Mouse (Mus musculus) E14TG2a.4 (cell line): ENCODE data around the gene Cmc1.

Source experiments
- H3K27me3 ChIP-seq: 2 replicates; pipeline ENCODE4 v1.6.1; 2014; ENCODE audit warnings: low read length, control low read depth; ENCODE audit not compliant: insufficient read depth
- H3K36me3 ChIP-seq: 2 replicates; pipeline ENCODE4 v1.6.1; 2014; ENCODE audit warnings: low read length, control low read depth; ENCODE audit not compliant: insufficient read depth
- H3K4me1 ChIP-seq: replicated peaks from 2 replicates; pipeline ENCODE4 v1.6.1; 2014; ENCODE audit warnings: low read depth, low read length, control low read depth
- H3K4me3 ChIP-seq: replicated peaks from 2 replicates; pipeline ENCODE4 v1.5.1; 2014; ENCODE audit warnings: mild to moderate bottlenecking, low read length
- H3K9me3 ChIP-seq: 2 replicates; pipeline ENCODE4 v1.6.1; 2014; ENCODE audit warnings: low read length, control low read depth
- CTCF ChIP-seq: conservative IDR thresholded peaks from 2 replicates; pipeline ENCODE4 v1.5.1; 2014; ENCODE audit warnings: low read length
- NANOG ChIP-seq: IDR thresholded peaks from 2 replicates; pipeline ENCODE4 v1.6.1; 2014; ENCODE audit warnings: borderline replicate concordance, low read length, mixed read lengths
- POU5F1 ChIP-seq: IDR thresholded peaks from 2 replicates; pipeline ENCODE4 v1.6.1; 2014; ENCODE audit warnings: low read length, borderline replicate concordance

The Cmc1 gene

DNA sequence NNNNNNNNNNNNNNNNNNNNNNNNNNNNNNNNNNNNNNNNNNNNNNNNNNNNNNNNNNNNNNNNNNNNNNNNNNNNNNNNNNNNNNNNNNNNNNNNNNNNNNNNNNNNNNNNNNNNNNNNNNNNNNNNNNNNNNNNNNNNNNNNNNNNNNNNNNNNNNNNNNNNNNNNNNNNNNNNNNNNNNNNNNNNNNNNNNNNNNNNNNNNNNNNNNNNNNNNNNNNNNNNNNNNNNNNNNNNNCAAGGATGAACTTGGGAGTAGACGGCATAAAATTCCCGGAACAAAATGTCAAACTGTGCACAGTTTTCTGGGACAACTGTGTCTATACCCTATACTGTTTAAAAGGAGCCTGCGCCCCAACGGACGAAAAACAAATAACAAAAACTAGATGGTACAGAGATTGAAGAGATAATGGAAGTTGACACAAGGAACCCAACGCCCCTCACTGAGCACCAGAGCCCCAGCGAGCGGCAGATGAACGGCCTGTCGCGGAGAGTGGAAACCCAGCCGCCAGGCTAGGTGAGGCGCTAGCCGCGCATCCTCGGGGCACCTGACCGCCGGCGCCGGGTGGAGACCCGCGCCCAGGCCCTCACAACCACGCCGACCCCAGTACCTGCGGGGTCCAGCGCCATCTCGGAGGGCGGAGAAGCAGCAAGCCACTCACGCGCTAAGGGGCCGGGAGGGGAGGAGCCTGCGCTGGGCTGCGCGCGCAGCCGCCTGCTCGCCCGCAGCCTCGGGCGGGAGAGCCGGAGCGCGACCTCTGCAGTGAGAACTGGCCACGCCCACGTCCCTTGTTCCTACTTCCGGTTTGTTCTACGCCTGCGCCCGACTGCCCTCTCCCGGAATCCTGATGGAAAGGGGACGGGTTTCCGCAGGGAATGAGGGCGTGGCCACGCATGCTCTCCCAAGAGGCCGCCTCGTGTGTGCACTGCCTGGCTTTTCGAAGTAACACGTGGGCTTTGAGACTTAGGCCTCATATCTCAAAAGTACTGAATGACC lies at the start of gene Cmc1:
Gene Cmc1, minus strand, starts transcription at position 771 of the 996 bp plus-strand sequence.
- peaks cover 26% of the 10 kb centered on the region for H3K9me3 ChIP-seq

DNA sequence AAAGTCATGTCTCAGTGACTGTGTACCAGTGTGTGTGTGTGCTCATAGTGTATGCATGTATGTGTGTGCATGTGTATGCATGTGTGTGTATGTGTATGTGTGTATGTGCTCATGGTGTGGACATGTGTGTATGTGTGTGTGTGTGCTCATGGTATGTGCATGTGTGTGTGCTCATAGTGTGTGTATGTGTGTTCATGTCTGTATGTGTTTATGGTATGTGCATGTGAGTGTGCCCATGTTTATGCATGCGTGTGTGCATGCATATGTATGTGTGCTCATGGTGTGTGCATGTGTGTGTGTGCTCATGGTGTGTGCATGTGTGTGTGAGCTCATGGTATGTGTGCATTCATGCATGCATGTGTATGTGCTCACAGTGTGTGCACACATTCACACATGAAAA lies 48.6 kb upstream of the Cmc1 start:
- H3K27me3 ChIP-seq, result no peaks in the 10 kb centered on the region
- H3K4me1 ChIP-seq, result no peaks in the 10 kb centered on the region
- H3K4me3 ChIP-seq, result no peak overlapping the region
- H3K36me3 ChIP-seq, result no peaks in the 10 kb centered on the region
- TF ChIP-seq NANOG (no peak), CTCF (no peak), POU5F1 (no peak)
- H3K9me3 ChIP-seq, result peaks cover 19% of the 10 kb centered on the region

More for the DNA sequence above, at the start of gene Cmc1:
- Histone ChIP-seq H3K4me1 (peaks cover 14% of the 10 kb centered on the region), H3K4me3 (peak within 1 kb of the TSS; percentile 89), H3K27me3 (peaks cover 12% of the 10 kb centered on the region), H3K36me3 (peaks cover 7% of the 10 kb centered on the region; the same call in 1 of the 2 replicates)
- no peak for TF ChIP-seq POU5F1
- TF ChIP-seq NANOG, result no peak
- TF ChIP-seq CTCF, result no peak

DNA sequence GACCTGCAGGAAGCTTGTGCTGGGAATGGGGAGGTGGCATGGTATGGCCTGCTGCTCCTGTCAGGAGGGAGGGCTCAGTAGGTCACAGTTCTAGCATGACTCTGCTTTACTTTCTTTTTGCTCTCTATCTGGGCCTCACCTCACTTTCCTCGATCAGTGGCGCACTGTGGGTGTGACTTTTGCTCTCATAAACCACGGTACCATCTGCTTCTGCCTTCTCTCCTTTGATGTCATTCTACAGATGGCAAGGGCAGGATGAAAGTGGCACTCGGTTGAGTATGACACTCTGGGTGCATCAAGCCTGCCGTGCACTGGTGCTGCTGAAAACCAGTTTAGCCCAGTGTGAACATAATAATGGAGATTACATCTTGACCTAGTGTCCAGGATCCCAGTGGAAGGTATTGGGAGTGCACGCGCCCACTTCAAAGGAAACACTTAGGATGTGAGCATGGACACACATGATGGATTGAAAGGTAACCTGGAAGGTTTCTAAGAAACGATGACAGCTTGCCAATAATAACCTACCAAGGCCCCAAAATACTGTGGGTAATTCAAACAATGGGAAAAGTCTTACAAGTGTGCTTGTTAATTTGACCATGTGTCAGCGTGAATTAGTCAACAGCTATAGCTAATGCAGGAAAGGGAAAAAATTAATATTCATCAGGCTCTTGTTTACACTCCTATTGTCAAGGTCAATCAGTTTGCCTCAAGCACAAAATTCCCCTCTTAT lies 46.8 kb upstream of the Cmc1 start:
- no peaks in the 10 kb centered on the region; the same call in 1 of the 2 replicates for H3K27me3 ChIP-seq
- H3K4me3 ChIP-seq, result no peak overlapping the region
- H3K9me3 ChIP-seq, result peaks cover 18% of the 10 kb centered on the region
- no peaks in the 10 kb centered on the region for H3K4me1 ChIP-seq
- no peaks in the 10 kb centered on the region for H3K36me3 ChIP-seq
- no peak for TF ChIP-seq NANOG
- no peak for TF ChIP-seq POU5F1
- no peak for TF ChIP-seq CTCF

DNA sequence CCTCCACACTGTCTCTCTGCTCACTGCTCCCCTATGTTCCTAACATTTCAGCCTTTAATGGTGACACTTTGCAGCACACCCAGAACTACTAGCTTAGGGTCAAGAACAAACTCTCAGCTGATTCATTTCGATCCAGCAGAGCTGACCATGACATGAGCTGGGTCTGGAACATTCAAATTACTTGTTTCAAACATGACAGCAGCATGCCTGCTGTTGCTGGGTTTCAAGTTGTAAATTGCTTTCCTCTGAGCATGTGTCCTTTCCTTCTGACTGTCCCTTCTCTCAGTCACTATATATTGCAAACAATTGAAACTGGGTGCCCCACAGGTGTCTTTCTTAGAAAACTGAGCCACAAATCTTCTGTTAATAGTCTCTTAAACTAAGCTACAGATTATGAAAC lies 43.3 kb upstream of the Cmc1 start:
- Histone ChIP-seq H3K9me3 (peaks cover 9% of the 10 kb centered on the region), H3K4me1 (no peaks in the 10 kb centered on the region), H3K36me3 (no peaks in the 10 kb centered on the region), H3K27me3 (peaks cover 3% of the 10 kb centered on the region), H3K4me3 (no peak overlapping the region)
- TF ChIP-seq NANOG (no peak), POU5F1 (no peak), CTCF (no peak)

DNA sequence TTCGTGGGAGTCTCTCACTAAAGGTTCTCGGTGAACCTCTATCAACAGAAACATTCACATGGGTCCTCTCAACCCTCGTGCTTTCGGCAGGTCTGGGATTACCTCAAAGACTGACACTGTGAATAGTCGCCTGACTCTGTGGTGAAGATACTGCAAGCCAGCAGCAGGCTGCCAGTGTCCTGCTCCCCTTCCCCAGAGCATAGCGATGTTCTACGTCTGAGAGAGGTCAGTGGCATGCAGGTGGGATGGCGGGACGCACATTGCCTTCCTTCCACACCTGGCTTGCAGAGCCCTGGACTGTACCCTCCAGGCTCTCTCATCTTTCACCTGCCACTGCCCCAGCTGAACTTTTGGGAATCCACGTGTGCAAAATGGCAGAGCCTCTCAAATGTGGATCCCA lies 41.3 kb upstream of the Cmc1 start:
- Histone ChIP-seq H3K9me3 (peaks cover 9% of the 10 kb centered on the region), H3K4me3 (no peak overlapping the region), H3K27me3 (peaks cover 3% of the 10 kb centered on the region), H3K4me1 (no peaks in the 10 kb centered on the region), H3K36me3 (no peaks in the 10 kb centered on the region)
- TF ChIP-seq CTCF, result no peak
- no peak for TF ChIP-seq POU5F1
- no peak for TF ChIP-seq NANOG

DNA sequence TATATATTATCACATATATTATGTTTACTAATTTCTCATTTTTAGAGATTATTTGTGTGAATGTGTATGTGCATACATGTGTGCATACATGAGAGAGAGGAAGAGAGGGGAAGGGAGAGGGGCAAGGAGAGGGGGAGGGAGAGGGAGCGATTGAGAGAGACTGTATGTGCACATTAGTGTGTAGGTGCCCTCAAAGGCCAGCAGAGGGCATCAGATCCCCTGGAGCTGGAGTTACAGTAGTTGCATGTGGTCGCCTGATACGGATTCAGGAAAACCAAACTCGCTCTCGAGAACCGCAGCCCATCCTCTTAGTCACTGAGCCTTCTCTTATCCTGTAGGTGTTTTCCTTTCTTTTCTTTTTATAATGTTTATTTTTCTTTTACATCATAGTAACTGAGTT lies 38.4 kb upstream of the Cmc1 start:
- TF ChIP-seq CTCF (peak; percentile 31), NANOG (no peak), POU5F1 (no peak)
- no peaks in the 10 kb centered on the region for H3K36me3 ChIP-seq
- no peak overlapping the region for H3K4me3 ChIP-seq
- H3K4me1 ChIP-seq, result no peaks in the 10 kb centered on the region
- peaks cover 3% of the 10 kb centered on the region for H3K27me3 ChIP-seq
- H3K9me3 ChIP-seq, result no peaks in the 10 kb centered on the region

DNA sequence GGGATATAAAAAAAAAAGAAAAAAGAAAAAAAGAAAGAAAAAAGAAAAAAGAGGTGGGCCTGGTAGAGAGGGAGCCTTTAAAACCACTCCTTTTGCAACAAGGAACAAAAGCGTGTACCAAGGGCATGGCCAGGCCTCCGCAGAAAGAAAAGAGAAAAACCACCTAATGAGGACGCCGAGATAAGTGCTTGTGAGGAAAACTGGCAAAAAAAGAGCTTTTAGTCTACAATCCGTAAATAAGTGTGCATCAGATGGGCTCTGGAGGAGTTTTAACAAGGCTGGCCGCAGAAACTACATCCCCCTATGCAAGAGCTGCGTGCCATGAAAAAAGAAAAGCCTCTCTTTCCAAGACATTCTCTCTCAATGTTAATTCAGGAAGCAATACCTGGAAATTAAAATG lies 37.4 kb upstream of the Cmc1 start:
- H3K9me3 ChIP-seq, result no peaks in the 10 kb centered on the region
- H3K36me3 ChIP-seq, result no peaks in the 10 kb centered on the region
- H3K4me3 ChIP-seq, result no peak overlapping the region
- H3K27me3 ChIP-seq, result peaks cover 3% of the 10 kb centered on the region
- TF ChIP-seq NANOG (no peak), CTCF (no peak), POU5F1 (no peak)
- H3K4me1 ChIP-seq, result no peaks in the 10 kb centered on the region

DNA sequence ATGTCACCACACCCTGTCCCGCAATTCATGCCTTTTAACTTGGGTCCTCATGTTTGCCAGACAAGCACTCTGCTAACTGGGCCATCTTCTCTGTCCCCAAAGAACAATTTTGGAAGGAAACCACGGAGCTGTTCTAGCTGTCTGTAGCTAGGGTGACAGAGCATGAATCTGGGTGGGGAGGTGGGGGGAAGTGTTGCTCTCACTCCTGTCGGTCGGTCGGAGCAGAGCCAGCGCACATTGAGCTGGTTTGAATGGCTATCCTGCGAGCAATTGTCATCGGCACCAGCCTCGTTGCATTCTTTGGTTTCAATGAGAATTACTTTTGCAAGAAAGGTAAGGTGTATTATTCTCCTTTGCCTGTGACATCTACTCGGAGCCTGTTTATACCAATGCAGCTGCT lies 36.8 kb upstream of the Cmc1 start:
- H3K27me3 ChIP-seq, result peaks cover 3% of the 10 kb centered on the region
- TF ChIP-seq NANOG, result no peak
- TF ChIP-seq POU5F1, result no peak
- no peak for TF ChIP-seq CTCF

More for the DNA sequence above, 36.8 kb upstream of the Cmc1 start:
- Histone ChIP-seq H3K9me3 (no peaks in the 10 kb centered on the region), H3K4me1 (no peaks in the 10 kb centered on the region), H3K4me3 (no peak overlapping the region), H3K36me3 (no peaks in the 10 kb centered on the region)
